Comparison of ENCODE assay signal across 13 mouse cellular contexts in genomic region chr2:158048718-158049117, GRCm38 (mm10).
"Had no signal": no experiment of that assay in that cellular context is flagged by ENCODE, and none has a peak within 500 bp of the region (broad histone marks: within the 10 kb centered on the region; RNA-seq: fewer than 3 reads in every experiment).

No protein-coding gene starts in this region.

- DNase-seq: lung, adult 18-20 months; lung, embryonic 14.5 days; lung, postnatal 10 days; lung, postnatal 4 days; midbrain, embryonic 14.5 days; retina, postnatal 1 day; right cerebral cortex, adult 18-20 months; right cerebral cortex, postnatal 25 days; right cerebral cortex, postnatal 4 days; spleen, adult 18-20 months; thymus, adult 18-20 months; thymus, postnatal 14 days; thymus, postnatal 36 days had no signal
